Comparison of ENCODE assay signal across 7 mouse cellular contexts in genomic region chr9:62040008-62040608, GRCm38 (mm10). TPM values are rescaled to one million over a fixed set of nuclear protein-coding genes. Genes with fewer than 3 reads are reported as not detected.
DNase-seq lines count a peak whose midpoint lies in the region; ATAC-seq lines count a peak whose summit lies in the region.

No protein-coding gene starts in this region.

- no peaks in the 10 kb centered on the region for H3K4me1 ChIP-seq in embryonic facial prominence, embryonic 12.5 days
- H3K4me1 ChIP-seq in kidney, embryonic 14.5 days (ENCODE audit: control insufficient read depth, insufficient read depth, low read length) = no peaks in the 10 kb centered on the region
- peaks cover 3% of the 10 kb centered on the region for H3K4me1 ChIP-seq in limb, embryonic 15.5 days

- no peak for ATAC-seq in embryonic facial prominence, embryonic 12.5 days (ENCODE audit: insufficient number of reproducible peaks, insufficient read depth, low FRiP score, low TSS enrichment)
- ATAC-seq in kidney, embryonic 14.5 days (ENCODE audit: low FRiP score, low TSS enrichment) = peak; percentile 69
- ATAC-seq in limb, embryonic 15.5 days (ENCODE audit: insufficient number of reproducible peaks, low FRiP score, low TSS enrichment, low read depth) = no peak
- ATAC-seq in monocyte, adult 5-6 weeks (replicated peaks; ENCODE audit: insufficient number of reproducible peaks, low FRiP score, low TSS enrichment, poor library complexity, severe bottlenecking) = peak; percentile 84

- DNase-seq in adrenal gland, postnatal 14 days = peak; percentile 94
- DNase-seq in heart, adult 9 months (ENCODE audit: low spot score in 2 of 2) = peak; percentile 59 to 71
- peak; percentile 61 to 67 for DNase-seq in spleen, postnatal 36 days (ENCODE audit: low spot score in 2 of 2)

- H3K9ac ChIP-seq in embryonic facial prominence, embryonic 12.5 days = no peak overlapping the region
- no peak overlapping the region for H3K9ac ChIP-seq in kidney, embryonic 14.5 days (ENCODE audit: low read depth, low read length)
- H3K9ac ChIP-seq in limb, embryonic 15.5 days = no peak overlapping the region

- H3K4me2 ChIP-seq in embryonic facial prominence, embryonic 12.5 days (replicated peaks) = peak overlapping the region; percentile 35
- no peak overlapping the region; the same call in 1 of the 2 replicates for H3K4me2 ChIP-seq in kidney, embryonic 14.5 days (replicated peaks; ENCODE audit: low read depth, low read length)
- H3K4me2 ChIP-seq in limb, embryonic 15.5 days = peak overlapping the region; percentile 22; the same call in 1 of the 2 replicates

- H3K27me3 ChIP-seq in embryonic facial prominence, embryonic 12.5 days = no peaks in the 10 kb centered on the region; the same call in 1 of the 2 replicates
- no peaks in the 10 kb centered on the region for H3K27me3 ChIP-seq in kidney, embryonic 14.5 days (ENCODE audit: control insufficient read depth, insufficient read depth, low read length)
- no peaks in the 10 kb centered on the region for H3K27me3 ChIP-seq in limb, embryonic 15.5 days

- no peaks in the 10 kb centered on the region for H3K36me3 ChIP-seq in embryonic facial prominence, embryonic 12.5 days
- no peaks in the 10 kb centered on the region for H3K36me3 ChIP-seq in kidney, embryonic 14.5 days (ENCODE audit: control insufficient read depth, insufficient read depth, low read length)
- no peaks in the 10 kb centered on the region for H3K36me3 ChIP-seq in limb, embryonic 15.5 days

- no peak overlapping the region for H3K27ac ChIP-seq in embryonic facial prominence, embryonic 12.5 days
- no peak overlapping the region for H3K27ac ChIP-seq in kidney, embryonic 14.5 days (ENCODE audit: low read depth, low read length)
- H3K27ac ChIP-seq in limb, embryonic 15.5 days = no peak overlapping the region

- H3K9me3 ChIP-seq in embryonic facial prominence, embryonic 12.5 days = no peaks in the 10 kb centered on the region
- H3K9me3 ChIP-seq in kidney, embryonic 14.5 days (ENCODE audit: control insufficient read depth, low read length) = no peaks in the 10 kb centered on the region
- no peaks in the 10 kb centered on the region for H3K9me3 ChIP-seq in limb, embryonic 15.5 days

- 7% methylated on average over 20 of the region's 20 CpGs for WGBS in embryonic facial prominence, embryonic 12.5 days
- WGBS in kidney, embryonic 14.5 days = 6% methylated on average over 20 of the region's 20 CpGs
- WGBS in limb, embryonic 15.5 days = 6% methylated on average over 20 of the region's 20 CpGs

- H3K4me3 ChIP-seq in embryonic facial prominence, embryonic 12.5 days = no peak overlapping the region
- 0 out of 2 replicates have a peak overlapping the region, but pooled peaks have one; percentile 6 for H3K4me3 ChIP-seq in kidney, embryonic 14.5 days (ENCODE audit: low read length)
- peak overlapping the region; percentile 6; the same call in 1 of the 2 replicates for H3K4me3 ChIP-seq in limb, embryonic 15.5 days

RNA-seq across cellular contexts. Expression of gene Paqr5, which starts 13.5 kb away (rescaled TPM):
- 1.5 and 2.6 TPM in 2 replicates for total RNA-seq in adrenal gland, postnatal 14 days (2021)
- 0.97 TPM in 2 replicates for polyA plus RNA-seq in embryonic facial prominence, embryonic 12.5 days (2016; fragmentation: Nextera tagmentation; extraction: Ambion mirVana)
- polyA plus RNA-seq in kidney, embryonic 14.5 days (2014; fragmentation: Nextera tagmentation; extraction: Ambion mirVana) = 11.0 and 17.0 TPM in 2 replicates
- polyA plus RNA-seq in limb, embryonic 15.5 days (2015; fragmentation: Nextera tagmentation; extraction: Ambion mirVana) = 23.0 and 24.0 TPM in 2 replicates
- 0.49 to 0.76 TPM in 2 of 3 replicates, not detected in the other for total RNA-seq in monocyte, adult 5-6 weeks (2017)

Comparison
In these comparisons a context has a peak if more than half of its experiments do, and no peak if none do; other contexts are left out.
1. ATAC-seq: peak in kidney, embryonic 14.5 days (single experiment) and monocyte, adult 5-6 weeks (single experiment); none in embryonic facial prominence, embryonic 12.5 days (single experiment) and limb, embryonic 15.5 days (single experiment).
2. Peak in every context shown above with its lines, with median percentiles within 50 percentile points of each other: DNase-seq.